Mouse (Mus musculus) WW6 (cell line): ENCODE measurements at regions not wholly inside any gene's neighbourhood (a gene's known extent, or its start where the extent isn't known, plus 50 kb on each side); places are given as distances from the start of the nearest gene placed in this dataset.
"Not testable (repeated sequence)": the region's sequence is repeated elsewhere in the genome, so short reads cannot be mapped to it uniquely, and the experiment has no call there.

Experiments used
- DNase-seq: peaks from one replicate; pipeline ENCODE4 v3.0.0-alpha.2; 2013; ENCODE audit warnings: low read depth, low spot score

GRCm38 (mm10) chr4:124395966-124396395 lies 214.6 kb downstream of the 3100002H09Rik start:
- no peak for DNase-seq

- DNase-seq: no peak
Observed at GRCm38 (mm10) chr4:124395069-124395965, 215.3 kb downstream of the 3100002H09Rik start.

GRCm38 (mm10) chr4:124393595-124393994 lies 217.0 kb downstream of the 3100002H09Rik start:
- no peak for DNase-seq

GRCm38 (mm10) chr4:124389067-124389466 lies 221.5 kb downstream of the 3100002H09Rik start:
- DNase-seq: no peak

- DNase-seq: no peak
Observed at GRCm38 (mm10) chr4:124385106-124386055, 225.2 kb downstream of the 3100002H09Rik start.

GRCm38 (mm10) chr4:124376504-124376903 lies 234.1 kb downstream of the 3100002H09Rik start:
- no peak for DNase-seq

- DNase-seq: no peak
Observed at GRCm38 (mm10) chr4:124375581-124375980, 235.0 kb downstream of the 3100002H09Rik start.

GRCm38 (mm10) chr4:124368831-124369230 lies 241.8 kb downstream of the 3100002H09Rik start:
- no peak for DNase-seq

GRCm38 (mm10) chr4:124368085-124368484 lies 242.5 kb downstream of the 3100002H09Rik start:
- DNase-seq: no peak

- no peak for DNase-seq
Observed at GRCm38 (mm10) chr4:124360578-124360908, 250.1 kb downstream of the 3100002H09Rik start.

- DNase-seq: no peak
Observed at GRCm38 (mm10) chr4:124359707-124360577, 250.7 kb downstream of the 3100002H09Rik start.

GRCm38 (mm10) chr4:124358456-124358855 lies 252.1 kb downstream of the 3100002H09Rik start:
- DNase-seq: not testable (repeated sequence)

GRCm38 (mm10) chr4:124350361-124350760 lies 260.2 kb downstream of the 3100002H09Rik start:
- DNase-seq: no peak

GRCm38 (mm10) chr4:124349610-124350295 lies 260.9 kb downstream of the 3100002H09Rik start:
- DNase-seq: no peak

GRCm38 (mm10) chr4:124349055-124349454 lies 261.5 kb downstream of the 3100002H09Rik start:
- no peak for DNase-seq

GRCm38 (mm10) chr4:124340073-124340472 lies 270.5 kb downstream of the 3100002H09Rik start:
- no peak for DNase-seq

- no peak for DNase-seq
Observed at GRCm38 (mm10) chr4:124335726-124336125, 274.9 kb downstream of the 3100002H09Rik start.

GRCm38 (mm10) chr4:124332974-124333373 lies 277.6 kb downstream of the 3100002H09Rik start:
- DNase-seq: no peak

GRCm38 (mm10) chr4:124332416-124332815 lies 278.2 kb downstream of the 3100002H09Rik start:
- peak; percentile 58 for DNase-seq

- no peak for DNase-seq
Observed at GRCm38 (mm10) chr4:124329107-124329771, 281.4 kb downstream of the 3100002H09Rik start.
